Mouse (Mus musculus) lung, embryonic 16.5 days (tissue): ENCODE data around the gene Tceal9. TPM values are rescaled to one million over a fixed set of nuclear protein-coding genes. Genes with fewer than 3 reads are reported as not detected.
"Not testable (repeated sequence)": the region's sequence is repeated elsewhere in the genome, so short reads cannot be mapped to it uniquely, and the experiment has no call there.

ENCODE experiments used
- ATAC-seq: fragments of 200-750 bp; cut with Nextera tagmentation; 2 replicates; pipeline ENCODE4 v1.8.0; 2017; ENCODE audit warnings: low read depth, mild to moderate bottlenecking, moderate library complexity
- H3K27ac ChIP-seq: fragments of 300-500 bp; sonication (generic); 2 replicates; pipeline ENCODE4 v1.5.1; 2014; ENCODE audit warnings: mild to moderate bottlenecking, control low read depth, low read length
- H3K27me3 ChIP-seq: fragments of 300-500 bp; sonication (generic); 2 replicates; pipeline ENCODE4 v1.6.1; 2014; ENCODE audit warnings: low read depth, low read length, mixed read lengths; ENCODE audit not compliant: control insufficient read depth, insufficient read depth
- H3K36me3 ChIP-seq: fragments of 300-500 bp; sonication (generic); 2 replicates; pipeline ENCODE4 v1.6.1; 2014; ENCODE audit warnings: low read length; ENCODE audit not compliant: control insufficient read depth, insufficient read depth
- H3K4me1 ChIP-seq: fragments of 300-500 bp; sonication (generic); replicated peaks from 2 replicates; pipeline ENCODE4 v1.6.1; 2014; ENCODE audit warnings: low read length, mixed read lengths; ENCODE audit not compliant: control insufficient read depth, insufficient read depth
- H3K4me2 ChIP-seq: fragments of 300-500 bp; sonication (generic); 2 replicates; pipeline ENCODE4 v1.6.1; 2014; ENCODE audit warnings: low read depth, low read length, control low read depth
- H3K4me3 ChIP-seq: fragments of 300-500 bp; sonication (generic); 2 replicates; pipeline ENCODE4 v1.5.1; 2014; ENCODE audit warnings: mild to moderate bottlenecking, low read length, control low read depth
- H3K9ac ChIP-seq: fragments of 300-500 bp; sonication (generic); 2 replicates; pipeline ENCODE4 v1.6.1; 2014; ENCODE audit warnings: low read length, control low read depth
- H3K9me3 ChIP-seq: fragments of 300-500 bp; sonication (generic); 2 replicates; pipeline ENCODE4 v1.6.1; 2016; ENCODE audit warnings: low read length; ENCODE audit not compliant: control insufficient read depth
- WGBS: fragments of 180-500 bp; shearing (Covaris S2); extraction: QIAGEN DNeasy Blood & Tissue Kit; methylation state at CpG from one replicate; pipeline ENCODE4 v1.1.7; 2014; 5-methylcytosine and 5-hydroxymethylcytosine counted together
- polyA plus RNA-seq: library from polyadenylated mRNA; unstranded; fragments of >200 nt; fragmentation: Nextera tagmentation; extraction: Ambion mirVana; gene quantifications from 2 replicates; pipeline ENCODE4 v1.2.1, GENCODE M21; 2015

Gene Tceal9
- polyA plus RNA-seq, 1 experiment from 2014 or later = 677 TPM

GRCm38 (mm10) chrX:136267720-136268119, 22.8 kb downstream of the Tceal9 start:
- Histone ChIP-seq H3K9me3 (no peaks in the 10 kb centered on the region), H3K36me3 (no peaks in the 10 kb centered on the region), H3K4me2 (no peak overlapping the region), H3K4me3 (no peak overlapping the region), H3K27me3 (no peaks in the 10 kb centered on the region), H3K9ac (no peak overlapping the region), H3K4me1 (no peaks in the 10 kb centered on the region; the same call in 1 of the 2 replicates), H3K27ac (no peak overlapping the region)
- 55% methylated on average over 5 of the region's 5 CpGs for WGBS
- ATAC-seq = no peak

- no peak overlapping the region for H3K27ac ChIP-seq
- H3K4me2 ChIP-seq = no peak overlapping the region
- H3K9me3 ChIP-seq = no peaks in the 10 kb centered on the region
- H3K4me3 ChIP-seq = no peak overlapping the region
- no peak overlapping the region for H3K9ac ChIP-seq
- no peaks in the 10 kb centered on the region; the same call in 1 of the 2 replicates for H3K4me1 ChIP-seq
- ATAC-seq = no peak
- no peaks in the 10 kb centered on the region for H3K36me3 ChIP-seq
- WGBS = 61% methylated on average over 4 of the region's 4 CpGs
- no peaks in the 10 kb centered on the region for H3K27me3 ChIP-seq
Observed at GRCm38 (mm10) chrX:136268173-136268572, 23.3 kb downstream of the Tceal9 start.

GRCm38 (mm10) chrX:136269743-136270392, 25.0 kb downstream of the Tceal9 start, which contains the start of gene Bex3:
Gene Bex3 (plus strand): TSS chrX:136270253.
- WGBS = 65% methylated on average over 4 of the region's 30 CpGs
- ATAC-seq = peak; percentile 97
- peak within 1 kb of the TSS; percentile 62 for H3K9ac ChIP-seq
- H3K27me3 ChIP-seq, H3K36me3 ChIP-seq, H3K27ac ChIP-seq, H3K9me3 ChIP-seq, H3K4me1 ChIP-seq: not testable (repeated sequence)
- peak within 1 kb of the TSS; percentile 50 for H3K4me3 ChIP-seq
- peak within 1 kb of the TSS; percentile 47 for H3K4me2 ChIP-seq

GRCm38 (mm10) chrX:136270393-136271111, 25.7 kb downstream of the Tceal9 start:
- not testable (repeated sequence) for H3K9me3 ChIP-seq, H3K4me1 ChIP-seq, H3K27ac ChIP-seq, H3K36me3 ChIP-seq, H3K27me3 ChIP-seq
- ATAC-seq = peak; percentile 54
- 22% methylated on average over 11 of the region's 60 CpGs for WGBS
- H3K9ac ChIP-seq = peak overlapping the region; percentile 62
- H3K4me2 ChIP-seq = peak overlapping the region; percentile 47
- peak overlapping the region; percentile 50 for H3K4me3 ChIP-seq

GRCm38 (mm10) chrX:136274542-136274941, 29.7 kb downstream of the Tceal9 start:
- no peak overlapping the region for H3K4me2 ChIP-seq
- no peaks in the 10 kb centered on the region for H3K27me3 ChIP-seq
- 28% methylated on average over 3 of the region's 3 CpGs for WGBS
- H3K9ac ChIP-seq = no peak overlapping the region
- no peaks in the 10 kb centered on the region; the same call in 1 of the 2 replicates for H3K4me1 ChIP-seq
- no peak overlapping the region for H3K4me3 ChIP-seq
- no peak overlapping the region for H3K27ac ChIP-seq
- H3K9me3 ChIP-seq = no peaks in the 10 kb centered on the region
- no peaks in the 10 kb centered on the region for H3K36me3 ChIP-seq
- ATAC-seq = no peak

GRCm38 (mm10) chrX:136275386-136275785, 30.5 kb downstream of the Tceal9 start:
- Histone ChIP-seq H3K4me2 (no peak overlapping the region), H3K36me3 (no peaks in the 10 kb centered on the region), H3K4me3 (no peak overlapping the region), H3K4me1 (no peaks in the 10 kb centered on the region; the same call in 1 of the 2 replicates), H3K27ac (no peak overlapping the region), H3K9me3 (no peaks in the 10 kb centered on the region), H3K27me3 (no peaks in the 10 kb centered on the region), H3K9ac (no peak overlapping the region)
- 47% methylated on average over 3 of the region's 3 CpGs for WGBS
- ATAC-seq = no peak

- H3K4me1 ChIP-seq = no peaks in the 10 kb centered on the region
Observed at GRCm38 (mm10) chrX:136277577-136277976, 32.7 kb downstream of the Tceal9 start.

GRCm38 (mm10) chrX:136278401-136278800, 33.5 kb downstream of the Tceal9 start:
- H3K9ac ChIP-seq = no peak overlapping the region
- no peak overlapping the region for H3K27ac ChIP-seq
- H3K9me3 ChIP-seq = no peaks in the 10 kb centered on the region
- no peak overlapping the region for H3K4me3 ChIP-seq
- H3K4me2 ChIP-seq = no peak overlapping the region
- no peaks in the 10 kb centered on the region for H3K27me3 ChIP-seq
- no peaks in the 10 kb centered on the region for H3K36me3 ChIP-seq
- no peak for ATAC-seq
- H3K4me1 ChIP-seq = no peaks in the 10 kb centered on the region

More at GRCm38 (mm10) chrX:136277577-136277976, 32.7 kb downstream of the Tceal9 start:
- H3K36me3 ChIP-seq = no peaks in the 10 kb centered on the region
- H3K27me3 ChIP-seq = no peaks in the 10 kb centered on the region
- no peak overlapping the region for H3K27ac ChIP-seq
- H3K9ac ChIP-seq = no peak overlapping the region
- H3K4me2 ChIP-seq = no peak overlapping the region
- no peak overlapping the region for H3K4me3 ChIP-seq
- no peaks in the 10 kb centered on the region for H3K9me3 ChIP-seq
- 81% methylated on average over 7 of the region's 7 CpGs for WGBS
- no peak for ATAC-seq

- no peak overlapping the region for H3K27ac ChIP-seq
- no peaks in the 10 kb centered on the region for H3K36me3 ChIP-seq
- no peak overlapping the region for H3K4me3 ChIP-seq
- no peaks in the 10 kb centered on the region for H3K27me3 ChIP-seq
- no peak overlapping the region for H3K4me2 ChIP-seq
- no peak overlapping the region for H3K9ac ChIP-seq
- H3K4me1 ChIP-seq = no peaks in the 10 kb centered on the region
- H3K9me3 ChIP-seq = no peaks in the 10 kb centered on the region
- 81% methylated on average over 5 of the region's 5 CpGs for WGBS
- ATAC-seq = no peak
Observed at GRCm38 (mm10) chrX:136279410-136279809, 34.5 kb downstream of the Tceal9 start.
